Mouse (Mus musculus) erythroblast, adult 5-6 weeks (primary cell): ENCODE measurements around the gene Pdcd2. TPM values are rescaled to one million over a fixed set of nuclear protein-coding genes. Genes with fewer than 3 reads are reported as not detected.
"Not testable (repeated sequence)": the region's sequence is repeated elsewhere in the genome, so short reads cannot be mapped to it uniquely, and the experiment has no call there.

Source experiments
- ATAC-seq: replicated peaks from 2 replicates; pipeline ENCODE4 v1.8.0; 2016; ENCODE audit warnings: moderate number of reproducible peaks, mild to moderate bottlenecking, moderate TSS enrichment, inconsistent platforms; ENCODE audit not compliant: poor library complexity, low FRiP score, severe bottlenecking
- total RNA-seq, 2 experiments: library from RNA; stranded (forward) in 1 of 2; stranded (reverse) in 1 of 2; fragments of 150-400 nt in 1 of 2; fragments of 200-764, 138-1000 nt in 1 of 2; gene quantifications; 2 replicates each; pipeline versions ENCODE4 v1.2.3 to v1.2.4; 2015 to 2017; ENCODE audit warnings: low replicate concordance in 2 of 2

Gene Pdcd2
- total RNA-seq (2015; ENCODE audit: low replicate concordance) (5.8 and 9.2 TPM in 2 replicates), total RNA-seq (2017; ENCODE audit: low replicate concordance) (9.6 and 14.7 TPM in 2 replicates)

DNA sequence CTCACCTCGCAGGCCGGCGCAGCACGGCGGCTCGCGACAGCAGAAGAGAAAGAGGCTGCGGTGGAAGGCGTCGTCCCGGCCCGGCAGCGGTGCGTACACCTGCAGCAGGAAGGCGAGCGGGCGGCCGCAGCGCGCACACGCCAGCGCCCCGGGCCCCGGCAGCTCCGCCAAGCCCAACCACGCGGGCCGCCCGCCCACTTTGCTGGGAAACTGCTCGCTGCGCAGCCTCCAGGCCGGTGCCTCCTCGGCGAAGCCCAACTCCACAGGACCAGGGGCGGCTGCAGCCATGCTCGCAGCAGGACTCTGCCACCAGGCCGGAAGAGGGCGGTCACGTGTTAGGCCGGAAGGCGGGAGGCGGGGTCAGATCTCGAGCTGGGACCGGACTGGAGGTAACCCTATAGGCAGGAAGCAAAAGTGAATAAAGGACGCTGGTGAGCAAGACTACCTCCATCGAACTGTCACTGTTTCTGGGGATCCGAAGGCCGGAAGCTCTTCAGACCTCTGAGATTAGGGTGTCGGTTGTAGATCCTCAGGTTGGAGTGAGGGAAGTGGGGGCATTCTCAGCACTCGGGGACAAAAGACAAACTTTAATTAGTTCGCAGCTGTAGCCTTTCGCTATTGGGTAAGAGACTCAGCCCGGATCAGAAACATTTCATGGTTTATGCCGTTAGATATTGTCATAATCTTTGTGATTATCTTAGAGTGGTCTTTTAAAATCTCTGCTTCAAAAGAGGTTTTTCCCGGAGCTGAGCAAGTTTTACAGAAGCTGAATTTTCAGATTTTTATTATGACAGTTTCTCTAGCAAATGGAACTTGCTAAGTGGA, at the start of gene Pdcd2:
TSS of gene Pdcd2 (minus strand) at position 316 of the 825 bp plus-strand sequence.
- ATAC-seq: peak; percentile 100

DNA sequence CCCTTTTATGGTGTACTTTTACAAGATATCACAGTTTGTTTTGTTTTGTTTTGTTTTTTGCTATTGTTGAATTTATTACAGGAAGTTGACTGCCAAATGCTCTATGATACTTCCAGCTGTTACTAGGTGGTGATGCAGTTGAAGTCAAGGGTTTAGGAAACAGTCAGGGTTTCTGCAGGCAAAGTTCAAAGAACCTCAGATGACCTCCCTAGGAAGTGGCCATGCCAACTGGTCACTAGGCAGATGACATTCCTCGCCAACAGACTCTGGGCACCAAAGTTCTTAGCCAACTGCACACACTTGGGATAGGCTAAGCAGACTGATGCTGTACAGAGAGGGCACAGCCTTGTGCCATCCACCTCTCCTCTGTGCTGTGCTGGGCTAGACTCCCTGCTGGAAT, 48.0 kb upstream of the Pdcd2 start:
- ATAC-seq: no peak

DNA sequence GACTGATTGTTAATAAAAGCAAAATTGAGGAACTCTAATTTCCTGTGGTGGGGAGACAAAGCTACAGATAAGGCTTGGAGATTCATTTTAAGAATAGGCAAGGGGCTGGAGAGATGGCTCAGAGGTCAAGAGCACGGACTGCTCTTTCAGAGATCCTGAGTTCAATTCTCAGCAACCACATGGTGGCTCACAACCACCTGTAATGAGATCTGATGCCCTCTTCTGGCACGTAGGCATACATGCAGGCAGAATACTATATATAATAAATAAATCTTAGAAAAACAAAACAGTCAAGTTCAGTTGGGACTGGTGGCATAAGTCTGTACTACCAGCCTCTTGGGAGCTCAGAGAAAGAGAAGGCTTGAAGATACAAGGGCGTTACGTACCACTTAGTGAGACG, 39.8 kb upstream of the Pdcd2 start:
- ATAC-seq: no peak

DNA sequence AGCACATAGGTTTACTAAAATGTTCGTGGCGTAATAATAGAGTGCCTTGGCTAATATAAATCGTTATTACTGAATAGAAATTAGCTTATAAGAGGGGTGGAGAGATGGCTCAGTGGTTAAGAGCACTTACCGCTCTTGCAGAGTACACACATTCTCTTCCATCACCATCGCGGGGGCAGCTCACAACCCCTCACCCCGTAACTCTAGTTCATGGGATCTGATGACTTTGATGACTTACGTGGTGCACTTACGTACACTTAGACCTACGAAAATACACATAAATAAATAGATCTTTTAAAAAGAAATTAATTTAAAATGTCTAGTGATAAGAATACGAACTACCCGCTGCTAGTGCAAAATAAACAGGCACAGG, 37.8 kb upstream of the Pdcd2 start:
- ATAC-seq: no peak

DNA sequence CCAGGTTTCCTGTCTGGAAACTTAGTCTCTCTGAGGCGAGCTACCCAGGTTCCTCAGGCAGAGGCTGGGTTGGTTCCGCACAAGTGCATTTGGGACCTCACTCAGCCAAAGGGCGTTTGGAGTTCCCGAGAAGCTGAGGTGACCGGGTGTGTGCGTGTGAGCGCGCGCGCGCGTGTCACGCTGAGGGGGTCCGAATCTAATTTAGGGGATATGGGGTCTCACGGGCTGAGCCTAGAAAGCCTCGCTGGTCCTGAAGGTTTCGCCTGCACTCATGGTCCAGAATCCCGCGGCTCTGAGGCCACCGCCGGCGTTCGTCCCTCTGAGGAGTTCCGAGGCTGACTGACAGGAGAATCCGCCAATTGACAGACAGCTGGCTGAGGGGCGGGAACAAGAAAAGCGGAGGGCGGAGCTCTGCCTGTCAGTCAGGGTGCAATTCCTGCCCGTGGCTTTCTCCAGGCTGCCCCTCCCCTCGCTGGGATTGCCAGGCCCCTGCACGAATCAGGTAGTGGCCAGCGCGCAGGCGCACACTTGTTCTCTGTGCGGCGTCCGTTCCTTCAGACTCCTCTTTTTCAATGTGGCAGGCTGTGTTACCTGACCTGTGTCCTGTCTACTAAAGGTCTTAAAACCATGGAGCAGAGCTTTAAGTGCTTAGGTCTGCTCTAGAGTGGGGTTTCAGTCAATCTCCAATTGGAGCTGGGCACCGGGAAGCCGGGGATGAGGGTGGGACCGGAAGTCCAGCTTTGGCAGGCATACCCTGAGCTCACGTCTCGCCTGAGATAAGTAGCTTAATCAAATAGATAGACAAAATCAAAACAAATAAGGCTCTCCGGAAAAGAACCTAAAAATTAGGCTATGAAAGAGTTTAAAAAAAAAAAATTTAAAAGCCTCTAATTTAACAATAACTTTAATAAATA, 37.2 kb upstream of the Pdcd2 start, which contains the start of gene Prdm9:
TSS of gene Prdm9 (minus strand) at position 341 of the 914 bp plus-strand sequence.
- ATAC-seq: peak; percentile 100

DNA sequence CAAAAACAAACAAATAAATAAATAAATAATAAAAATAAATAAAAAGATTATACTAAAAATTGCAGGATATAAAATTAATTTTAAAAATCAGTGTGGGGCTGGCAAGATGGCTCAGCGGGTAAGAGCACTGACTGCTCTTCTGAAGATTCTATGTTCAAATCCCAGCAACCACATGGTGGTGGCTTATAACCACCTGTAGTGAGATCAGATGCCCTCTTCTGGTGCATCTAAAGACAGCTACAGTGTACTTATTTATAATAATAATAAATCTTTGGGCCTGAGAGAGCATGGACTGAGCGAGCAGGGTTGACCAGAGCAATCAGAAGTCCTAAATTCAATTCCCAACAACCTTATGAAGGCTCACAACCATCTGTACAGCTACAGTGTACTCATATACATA, 32.8 kb upstream of the Pdcd2 start:
- no peak for ATAC-seq

DNA sequence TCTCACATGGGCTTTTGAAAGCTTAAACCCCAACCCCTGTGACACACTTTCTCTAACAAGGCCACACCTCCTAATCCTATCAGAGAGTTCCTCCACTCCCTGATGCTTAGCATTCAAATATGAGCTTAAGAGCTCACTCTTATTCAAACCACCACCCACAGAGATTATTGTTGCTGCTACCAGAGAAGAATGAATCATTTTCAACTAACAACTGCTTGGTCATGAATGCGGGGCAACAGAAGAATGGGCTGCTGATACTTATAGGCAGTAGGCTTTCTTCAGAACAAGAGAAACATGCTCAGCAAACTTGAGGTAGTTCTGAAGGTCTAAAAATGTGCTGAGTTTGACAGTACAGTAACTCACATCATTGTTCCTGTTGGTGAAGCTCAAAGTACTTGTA, 22.6 kb upstream of the Pdcd2 start:
- no peak for ATAC-seq

DNA sequence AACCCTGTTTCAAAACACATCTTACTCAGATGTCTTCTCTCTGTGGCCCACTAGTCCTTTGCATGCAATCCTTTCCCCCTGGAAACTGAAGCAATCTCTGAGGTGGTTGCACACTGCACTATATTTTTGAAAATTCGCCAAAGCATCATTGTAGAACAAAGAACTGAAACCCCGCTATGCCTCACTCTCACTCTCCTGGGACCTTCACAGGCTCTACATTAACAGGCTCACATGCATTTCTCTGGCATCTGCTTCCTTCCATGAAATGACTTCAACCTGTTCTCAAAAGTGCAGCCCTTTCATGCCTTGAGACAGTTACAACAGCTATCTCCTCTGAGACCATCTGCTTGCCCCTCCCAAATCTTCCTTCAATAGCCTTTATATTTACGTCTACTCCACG, 19.3 kb upstream of the Pdcd2 start:
- ATAC-seq: no peak

DNA sequence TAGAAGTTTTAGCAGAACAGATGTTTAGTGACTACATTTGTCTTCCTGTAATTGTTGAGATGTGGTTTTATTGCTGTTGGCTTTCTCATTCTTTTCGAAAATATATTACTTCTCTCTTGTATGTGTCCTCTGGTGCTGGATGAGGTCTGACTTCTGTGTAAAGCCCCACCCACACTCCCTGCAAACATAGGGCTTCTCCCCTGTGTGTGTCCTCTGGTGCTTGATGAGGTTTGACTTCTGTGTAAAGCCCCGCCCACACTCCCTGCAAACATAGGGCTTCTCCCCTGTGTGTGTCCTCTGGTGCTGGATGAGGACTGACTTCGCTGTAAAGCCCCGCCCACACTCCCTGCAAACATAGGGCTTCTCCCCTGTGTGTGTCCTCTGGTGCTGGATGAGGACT, 16.8 kb upstream of the Pdcd2 start:
- ATAC-seq: not testable (repeated sequence)

DNA sequence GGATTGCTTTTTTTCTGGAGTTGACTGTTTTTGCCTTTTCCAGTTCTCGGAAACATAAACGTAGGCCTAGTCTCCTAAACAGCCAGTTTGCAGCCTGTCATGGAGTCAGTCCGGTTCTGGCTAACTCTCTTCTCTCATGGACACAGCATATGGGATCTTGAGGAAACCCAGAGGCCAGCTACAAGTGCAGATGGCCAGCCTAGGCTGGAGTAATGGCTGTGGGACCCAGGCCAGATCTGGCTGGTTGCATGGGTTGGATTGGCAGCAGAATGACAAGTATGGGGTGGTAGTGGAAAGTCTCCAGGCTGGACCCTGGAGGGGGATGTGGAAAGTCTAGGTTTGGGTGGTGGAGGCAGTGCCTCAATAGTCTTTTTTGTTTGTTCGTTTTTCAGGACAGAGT, 13.2 kb upstream of the Pdcd2 start:
- ATAC-seq: no peak

DNA sequence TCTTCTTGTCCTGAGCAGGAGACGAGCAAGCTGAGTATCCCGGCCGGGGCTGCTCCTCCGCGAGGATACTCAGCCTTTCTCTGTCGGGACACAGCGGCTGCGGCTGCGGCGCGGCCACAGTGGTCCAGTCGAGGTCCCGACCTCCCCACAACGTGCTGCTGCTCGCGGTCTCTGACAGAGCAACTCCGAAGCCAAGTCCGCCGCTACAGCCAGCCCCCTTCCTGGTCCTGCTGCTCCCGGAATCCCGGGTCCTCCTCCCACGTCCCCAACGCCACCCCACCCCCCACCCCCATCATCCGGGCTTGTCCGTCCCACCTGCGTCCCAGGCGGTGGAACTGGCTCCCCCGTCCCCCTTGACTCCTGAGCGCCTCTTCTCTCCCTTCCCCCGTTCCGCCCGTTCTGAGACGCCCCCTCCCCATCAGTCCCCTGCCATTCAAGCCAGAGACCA, 9.4 kb upstream of the Pdcd2 start:
- no peak for ATAC-seq

DNA sequence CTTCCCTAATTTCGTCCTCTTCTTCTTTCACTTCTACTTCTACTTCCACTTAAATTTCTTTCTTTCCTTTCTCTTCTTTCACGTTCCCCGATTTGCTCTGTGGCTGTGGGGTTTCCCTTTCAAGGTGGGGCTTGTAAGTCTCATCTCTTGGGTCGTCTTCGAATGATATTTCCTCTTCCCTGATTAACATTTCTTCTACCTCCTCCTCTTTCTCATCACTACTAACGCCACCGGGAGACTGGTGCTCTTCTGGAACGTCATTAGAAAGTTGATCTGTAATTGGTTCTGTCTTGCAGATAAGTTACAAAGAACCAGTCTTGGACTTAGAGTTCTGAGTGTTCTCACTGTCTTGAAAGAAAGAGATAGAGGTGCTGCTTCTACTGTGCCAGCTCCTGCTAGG, 8.8 kb upstream of the Pdcd2 start:
- no peak for ATAC-seq

DNA sequence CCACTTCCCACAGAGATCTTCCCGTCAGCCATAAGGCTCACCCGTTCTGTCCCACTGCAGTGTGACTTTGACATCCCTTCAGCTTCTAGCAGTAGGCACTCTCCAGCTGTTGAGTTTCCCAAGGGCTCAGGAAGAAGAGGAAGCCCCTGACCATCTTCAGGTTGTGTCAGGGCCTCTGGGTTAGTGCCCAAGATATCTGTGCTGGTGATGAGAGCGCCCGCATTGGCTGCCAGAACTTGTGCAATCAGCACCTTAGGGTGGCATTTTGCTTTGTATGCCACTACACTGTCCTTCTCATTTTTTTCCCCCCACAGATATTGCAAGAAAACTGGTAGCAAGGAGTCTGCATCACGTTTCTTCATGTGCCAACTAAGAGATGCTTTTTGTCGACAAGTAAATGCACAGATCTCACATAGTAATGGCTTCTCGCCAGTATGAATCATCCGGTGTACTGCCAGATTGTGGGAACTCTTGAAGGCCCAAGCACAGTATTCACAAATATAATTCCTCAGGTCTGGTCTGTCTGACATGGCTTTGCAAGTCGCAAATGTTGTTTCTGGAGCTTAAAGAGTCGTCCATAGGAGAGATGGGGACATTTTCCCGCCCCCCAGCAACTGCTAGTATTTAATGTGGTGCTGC, 8.2 kb upstream of the Pdcd2 start:
- ATAC-seq: no peak

DNA sequence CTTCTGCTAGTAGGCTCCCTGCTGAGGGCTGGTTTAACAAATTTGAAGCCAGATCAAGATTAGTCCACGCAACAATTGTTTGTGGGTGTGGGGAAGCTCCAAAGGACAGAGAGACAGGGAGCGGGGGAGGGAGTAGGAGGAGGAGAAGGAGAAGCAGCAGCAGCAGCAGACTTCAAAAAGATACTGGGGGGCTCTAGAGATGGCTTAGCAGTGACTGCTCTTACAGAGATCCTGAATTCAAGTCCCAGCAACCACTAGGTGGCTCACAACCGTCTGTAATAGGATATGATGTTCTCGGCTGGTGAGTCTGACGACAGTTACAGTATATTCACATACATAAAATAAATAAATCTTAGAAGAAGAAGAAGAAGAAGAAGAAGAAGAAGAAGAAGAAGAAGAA, 3.0 kb upstream of the Pdcd2 start:
- no peak for ATAC-seq

DNA sequence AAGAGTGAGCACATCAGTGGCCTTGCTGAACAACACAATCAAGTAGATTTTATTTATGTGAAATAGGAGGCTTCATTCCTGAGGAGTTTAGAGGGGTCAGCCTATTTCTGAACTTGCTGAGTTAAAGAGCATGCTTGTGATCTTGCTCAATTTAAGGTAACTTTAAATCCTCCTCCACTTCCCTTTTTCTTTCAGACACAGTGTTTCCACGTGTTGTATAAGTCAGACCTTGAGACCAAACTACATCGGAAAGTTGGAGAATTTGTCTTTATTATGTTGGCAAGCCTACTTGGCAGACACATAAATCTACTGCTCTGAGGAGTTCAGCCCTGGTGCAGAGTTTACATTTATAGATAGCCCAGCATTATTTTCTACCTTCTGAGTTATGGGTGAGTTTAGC, 1.8 kb upstream of the Pdcd2 start:
- ATAC-seq: no peak

DNA sequence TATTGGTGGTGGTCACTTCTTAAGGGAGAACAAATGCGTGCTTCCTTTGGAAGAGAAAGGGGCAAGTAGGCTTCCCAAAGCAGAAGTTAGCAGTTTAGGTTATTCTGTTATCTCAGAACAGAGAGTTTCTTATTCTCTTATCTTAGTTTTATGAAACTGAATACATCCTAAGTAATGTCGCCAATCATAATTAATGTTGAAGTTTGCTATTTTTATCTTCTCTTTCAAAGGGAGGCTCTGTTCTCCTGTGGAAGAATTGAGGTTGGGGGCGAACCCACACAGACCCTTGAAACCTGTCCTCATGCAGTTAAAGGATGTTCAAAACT, 673 bp upstream of the Pdcd2 start:
- no peak for ATAC-seq

DNA sequence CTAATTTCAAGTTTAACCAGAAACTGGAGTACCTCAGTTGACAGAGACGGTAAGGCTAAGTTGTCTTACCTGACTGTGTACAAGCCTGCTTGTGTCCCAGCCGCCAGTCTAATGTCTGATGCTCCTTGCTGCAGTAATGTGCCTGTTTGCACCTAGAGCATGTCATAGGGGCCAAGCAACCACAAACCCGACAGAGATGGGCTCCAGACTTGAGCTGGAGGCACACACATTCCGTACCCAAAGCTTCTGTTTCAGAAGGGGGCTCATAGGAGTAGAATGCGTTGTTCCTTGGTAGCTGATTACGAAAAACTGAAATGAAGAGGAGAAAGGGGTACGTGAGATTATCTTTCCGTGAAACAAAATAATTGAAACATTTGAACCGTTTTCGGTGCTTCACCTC, 797 bp downstream of the Pdcd2 start:
- no peak for ATAC-seq

DNA sequence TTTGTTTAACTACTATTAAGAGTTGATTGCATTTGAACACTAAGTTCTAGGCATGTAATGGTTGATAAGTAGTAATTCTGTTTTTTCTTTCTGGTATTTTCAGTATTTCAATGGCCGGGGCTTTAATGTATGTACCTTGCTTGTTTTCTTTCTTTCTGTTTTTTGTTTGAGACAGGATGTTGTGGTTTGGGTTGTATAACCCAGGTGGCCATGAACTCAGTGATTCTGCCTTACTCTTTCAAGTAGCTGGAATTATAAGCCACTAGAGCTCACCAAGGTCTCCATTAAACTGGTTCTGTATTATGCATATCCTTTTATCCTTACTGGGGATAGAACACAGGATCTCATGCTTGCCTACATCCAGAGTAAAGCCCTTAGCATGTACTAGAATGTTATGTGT, 8.3 kb downstream of the Pdcd2 start:
- ATAC-seq: no peak

DNA sequence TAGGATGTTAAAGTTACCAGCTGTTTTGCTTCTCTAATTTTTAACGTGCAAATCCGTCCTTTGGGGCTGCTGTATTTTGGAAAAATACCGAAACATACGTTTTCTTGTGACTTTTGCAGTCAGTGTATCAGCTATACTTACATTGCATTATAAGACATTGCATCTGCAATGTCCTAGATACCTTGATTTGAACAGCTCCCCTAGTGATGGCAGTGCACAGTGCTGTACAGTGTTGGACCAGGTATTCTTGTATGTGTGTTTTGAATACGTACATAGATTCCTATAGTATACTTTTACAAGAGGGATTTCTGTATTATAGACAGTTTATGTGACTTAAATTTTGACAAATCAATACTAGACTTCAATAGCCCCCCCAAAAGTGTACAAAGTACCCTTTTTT, 8.9 kb downstream of the Pdcd2 start:
- ATAC-seq: no peak

DNA sequence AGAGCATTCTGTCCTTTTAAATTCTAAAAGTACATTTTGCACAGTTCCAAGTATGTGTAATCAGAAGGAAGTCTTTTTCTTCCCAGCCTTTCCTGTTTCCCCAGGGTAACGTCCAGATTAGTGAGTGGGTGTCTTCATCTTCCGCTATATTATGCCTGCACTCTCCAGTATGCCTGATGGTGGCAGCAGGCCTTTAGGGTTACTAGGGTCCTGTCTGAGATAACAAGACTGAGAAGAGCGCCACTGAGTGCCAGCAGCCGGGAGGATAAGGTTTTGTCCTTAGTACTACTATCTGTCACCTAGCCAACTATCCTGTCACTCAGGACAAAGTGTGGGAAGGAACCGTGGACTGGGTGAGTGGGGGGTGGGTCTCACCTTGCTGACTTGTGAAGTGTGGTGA, 9.3 kb downstream of the Pdcd2 start:
- ATAC-seq: no peak

DNA sequence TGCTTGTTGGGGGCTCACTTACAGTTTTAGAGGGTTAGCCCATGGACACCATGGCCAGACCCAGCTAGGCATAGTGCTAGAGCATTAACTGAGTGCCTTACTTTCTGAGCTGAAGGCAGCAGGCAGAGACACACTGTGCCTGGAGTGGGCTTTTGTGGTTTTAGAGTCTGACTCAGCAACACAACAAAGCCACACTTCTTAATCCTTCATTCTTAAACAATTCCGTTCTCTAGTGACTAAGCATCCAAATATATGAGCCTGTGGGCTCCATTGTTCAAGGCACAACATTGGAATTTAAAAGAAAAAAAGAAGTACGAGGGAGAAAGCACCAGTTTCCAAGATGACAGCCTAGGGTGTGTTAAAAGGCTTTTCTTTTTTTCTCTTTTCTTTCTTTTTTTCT, 16.4 kb downstream of the Pdcd2 start:
- no peak for ATAC-seq
